Mouse (Mus musculus) embryo, embryonic 11 days (tissue): ENCODE data around the gene Rtkn2.

Experiments used
- DNase-seq: peaks from one replicate; pipeline ENCODE4 v3.0.0-alpha.2; 2015

Gene Rtkn2

DNA sequence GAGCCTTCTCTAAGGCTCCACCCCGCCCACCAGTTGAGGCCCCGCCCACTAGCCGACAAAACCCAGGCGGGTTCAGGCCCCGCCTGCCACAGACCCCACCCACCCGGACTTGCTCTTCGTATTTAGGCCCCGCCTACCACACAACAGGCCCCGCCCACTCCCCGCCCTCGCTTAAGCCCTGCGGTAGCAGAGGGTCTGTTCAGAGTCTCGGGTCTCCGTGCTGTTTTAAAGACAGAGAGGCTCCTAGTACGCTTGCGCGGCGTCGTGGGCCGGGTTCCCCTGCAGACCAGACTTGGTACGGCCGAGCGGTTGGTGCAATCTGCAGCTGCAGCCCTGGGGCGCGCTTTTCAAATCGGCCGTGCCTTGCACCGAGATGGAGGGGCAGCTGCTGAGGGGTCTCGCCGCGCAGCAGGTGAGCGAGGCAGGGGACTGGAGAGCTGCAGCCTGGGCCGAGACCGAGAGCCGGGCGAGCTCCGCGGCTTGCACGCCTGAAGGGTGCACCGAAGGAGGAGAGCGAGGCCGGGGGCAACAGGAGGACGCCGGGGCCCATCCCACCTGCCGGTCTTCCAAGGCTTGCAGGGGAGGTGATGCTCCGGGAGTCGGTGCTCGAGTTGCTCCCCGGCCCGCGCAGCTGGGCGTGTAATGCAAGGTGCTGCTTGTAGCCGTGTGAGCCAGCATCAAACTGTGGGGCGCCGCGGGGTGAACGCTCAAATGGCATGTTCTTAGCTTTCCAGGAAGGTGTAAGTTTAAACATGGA lies at the start of gene Rtkn2:
Rtkn2 (plus strand) TSS at position 170 of the 757 bp plus-strand sequence.
- peak; percentile 96 for DNase-seq

DNA sequence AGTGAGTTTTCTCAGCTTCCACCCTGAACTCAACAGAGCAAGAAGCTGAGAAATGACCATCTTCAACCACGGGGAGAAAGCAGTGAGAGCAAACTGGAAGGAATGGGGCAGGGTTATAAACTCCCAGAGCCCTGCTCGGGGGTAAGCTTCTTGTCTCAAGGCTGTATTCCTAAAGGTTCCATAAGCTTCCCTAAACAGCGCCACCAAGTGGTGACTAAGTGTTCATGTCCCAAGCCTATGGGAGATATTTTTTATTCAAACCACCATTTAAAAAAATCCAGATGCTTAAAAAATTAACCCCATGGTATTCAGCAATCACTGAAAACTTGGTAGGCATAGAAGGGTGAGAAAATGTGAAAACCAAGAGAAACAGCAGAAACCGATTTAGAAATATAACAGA lies 48.0 kb upstream of the Rtkn2 start:
- DNase-seq: no peak

DNA sequence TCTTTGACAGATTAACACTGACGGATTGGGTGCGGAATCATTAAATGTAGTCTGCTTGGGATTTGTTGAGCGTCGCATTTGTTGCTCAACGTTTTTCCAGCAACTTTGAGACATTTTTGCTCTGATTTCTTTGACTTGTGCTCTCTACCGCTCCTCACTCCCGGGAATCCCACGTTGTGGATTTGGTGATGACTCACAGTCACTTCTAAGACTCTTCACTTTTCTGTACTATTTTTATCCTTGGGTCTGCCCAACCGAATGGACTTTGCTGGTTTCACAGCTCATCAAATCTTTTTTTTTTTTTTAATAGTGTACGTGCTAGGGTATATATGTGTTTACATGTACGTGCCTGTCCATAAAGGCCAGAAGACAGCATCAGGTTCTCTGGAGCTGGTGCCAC lies 46.6 kb upstream of the Rtkn2 start:
- no peak for DNase-seq

DNA sequence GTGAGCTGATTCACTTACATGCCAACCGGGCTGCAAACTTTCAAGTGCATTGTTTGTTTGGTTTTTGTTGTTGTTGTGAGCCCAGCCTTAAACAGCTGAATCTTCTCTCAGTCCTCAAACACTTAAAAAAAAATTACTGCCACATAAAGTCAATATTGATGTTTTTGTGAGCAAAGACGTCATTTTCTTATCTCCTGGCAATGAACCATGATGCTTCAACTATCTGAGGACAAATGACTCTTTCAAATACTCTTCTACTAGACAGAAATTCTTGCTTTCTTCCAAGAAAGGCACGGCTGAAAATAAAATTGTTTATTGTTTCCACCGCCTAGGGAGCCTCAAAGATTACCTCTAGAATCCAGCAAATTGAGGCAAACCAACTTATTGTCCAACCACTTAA lies 42.4 kb upstream of the Rtkn2 start:
- DNase-seq: no peak

DNA sequence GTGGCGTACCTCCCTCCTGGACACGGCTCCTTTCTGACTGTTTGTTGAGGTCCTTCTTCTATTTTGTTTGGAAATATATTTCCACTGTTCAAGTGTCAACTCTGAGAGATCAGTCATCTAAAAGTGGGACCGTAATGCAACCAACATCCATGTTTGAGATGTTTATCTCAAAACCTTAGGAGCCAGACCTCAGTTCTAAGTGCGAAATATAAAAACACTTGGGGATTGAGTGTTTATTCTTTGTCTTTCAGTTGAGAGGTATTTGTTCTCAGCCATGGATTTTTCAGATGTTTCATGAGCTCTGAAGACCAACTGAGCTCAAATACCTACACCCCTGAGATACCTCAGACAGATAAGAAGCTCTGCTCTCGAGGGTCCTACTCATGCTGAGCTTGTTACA lies 41.6 kb upstream of the Rtkn2 start:
- no peak for DNase-seq

DNA sequence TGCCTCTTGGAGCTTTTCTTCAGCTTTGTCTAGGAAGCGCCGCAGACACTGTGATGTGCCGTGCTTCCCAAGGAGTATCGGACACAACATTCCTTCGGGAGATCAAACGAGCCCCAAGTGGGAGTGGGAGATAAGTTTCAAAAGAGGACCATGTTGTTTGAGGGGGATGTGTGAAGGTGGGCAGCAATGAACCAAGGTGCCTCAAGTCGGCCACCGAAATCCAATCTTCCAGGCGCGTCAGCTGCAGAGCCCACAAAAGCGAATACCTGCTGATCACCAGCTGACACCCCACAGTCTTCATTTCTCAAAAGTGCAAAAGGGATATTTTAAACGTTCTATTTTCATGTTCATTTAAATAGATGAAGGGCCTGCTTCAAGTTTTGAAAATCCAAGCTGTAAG lies 39.8 kb upstream of the Rtkn2 start:
- DNase-seq: no peak

DNA sequence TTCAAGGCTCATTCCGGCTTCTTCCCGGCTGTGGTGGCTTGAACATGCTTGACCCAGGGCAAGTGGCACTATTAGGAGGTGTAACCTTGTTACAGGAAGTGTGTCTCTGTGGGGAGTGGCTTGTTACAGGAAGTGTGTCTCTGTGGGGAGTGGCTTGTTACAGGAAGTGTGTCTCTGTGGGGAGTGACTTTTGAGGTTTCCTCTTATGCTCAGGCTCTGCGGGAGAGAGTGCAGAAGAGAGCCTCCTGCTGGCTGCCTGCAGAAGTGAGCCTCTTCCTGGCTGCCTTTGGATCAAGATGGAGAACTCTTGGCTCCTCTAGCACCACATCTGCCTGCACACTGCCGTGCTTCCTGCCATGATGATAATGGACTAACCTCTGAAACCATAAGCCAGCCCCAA lies 35.9 kb upstream of the Rtkn2 start:
- no peak for DNase-seq

DNA sequence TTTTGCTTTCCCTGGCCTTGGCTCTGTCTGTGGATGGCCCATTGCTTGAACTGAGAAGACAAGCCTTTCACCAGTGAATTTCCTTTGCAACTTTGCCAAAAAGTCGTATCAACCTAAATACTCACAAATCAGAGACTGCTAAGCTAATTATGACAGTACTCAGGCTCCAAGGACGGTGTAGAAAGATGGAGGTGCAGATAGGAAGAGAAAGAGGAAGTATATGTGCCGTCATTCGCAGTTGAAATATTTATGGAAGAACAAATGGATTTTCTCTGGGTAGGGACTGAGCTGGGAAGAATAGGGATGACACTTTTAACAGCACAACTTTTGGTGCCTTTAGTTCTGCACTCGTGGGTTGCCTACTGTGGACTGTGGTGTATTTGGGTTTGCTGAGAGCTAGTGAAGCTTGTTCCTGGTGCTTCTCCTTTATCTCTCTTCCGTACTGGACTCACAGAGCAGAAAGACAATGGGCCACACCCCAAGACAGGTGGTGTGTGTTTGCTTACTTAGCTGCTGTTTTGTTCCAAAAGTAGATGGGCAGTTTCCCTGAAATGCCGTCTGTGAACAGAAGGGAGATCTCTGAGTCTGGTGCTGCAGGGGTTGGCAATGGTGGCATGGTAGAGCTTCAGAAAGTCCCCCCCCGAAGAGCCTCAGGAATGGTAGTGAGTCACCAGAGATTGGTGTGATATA lies 29.2 kb upstream of the Rtkn2 start:
- no peak for DNase-seq

DNA sequence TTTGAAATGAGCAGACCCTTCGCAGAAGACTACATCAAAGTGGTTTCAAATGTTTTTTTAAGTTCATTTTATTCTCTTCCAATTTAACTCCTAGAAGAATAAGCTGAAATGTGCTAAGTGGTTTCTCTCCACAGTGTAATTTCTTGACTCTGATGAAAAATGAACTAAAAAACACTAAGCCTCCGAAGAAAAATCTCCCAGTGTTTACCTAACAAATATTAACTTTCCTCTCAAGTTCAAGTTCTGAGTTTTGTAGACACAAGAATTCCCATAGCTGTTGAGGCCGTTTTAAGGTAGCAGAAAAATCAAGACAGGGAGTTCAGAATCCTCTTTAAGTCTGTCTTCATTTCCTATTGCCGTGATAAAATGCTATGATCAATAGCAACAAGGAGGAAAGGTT lies 27.7 kb upstream of the Rtkn2 start:
- DNase-seq: no peak

DNA sequence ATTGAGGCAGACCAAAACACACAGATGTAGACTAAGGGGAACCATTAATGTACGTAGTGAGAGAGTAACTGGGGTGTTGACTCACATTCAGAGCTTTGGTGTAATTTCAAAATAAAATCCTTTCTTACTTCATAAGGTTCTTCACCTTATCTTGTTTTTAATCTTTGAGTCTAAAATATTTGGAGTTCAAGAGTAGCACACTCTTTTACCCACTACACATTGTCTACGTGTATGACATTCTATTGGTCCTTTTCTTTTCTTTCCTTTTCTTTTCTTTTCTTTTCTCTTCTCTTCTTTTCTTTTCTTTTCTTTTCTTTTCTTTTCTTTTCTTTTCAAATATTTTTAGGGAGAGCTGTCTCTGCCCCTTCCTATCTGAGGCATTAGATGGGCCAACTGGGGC lies 23.4 kb upstream of the Rtkn2 start:
- no peak for DNase-seq

DNA sequence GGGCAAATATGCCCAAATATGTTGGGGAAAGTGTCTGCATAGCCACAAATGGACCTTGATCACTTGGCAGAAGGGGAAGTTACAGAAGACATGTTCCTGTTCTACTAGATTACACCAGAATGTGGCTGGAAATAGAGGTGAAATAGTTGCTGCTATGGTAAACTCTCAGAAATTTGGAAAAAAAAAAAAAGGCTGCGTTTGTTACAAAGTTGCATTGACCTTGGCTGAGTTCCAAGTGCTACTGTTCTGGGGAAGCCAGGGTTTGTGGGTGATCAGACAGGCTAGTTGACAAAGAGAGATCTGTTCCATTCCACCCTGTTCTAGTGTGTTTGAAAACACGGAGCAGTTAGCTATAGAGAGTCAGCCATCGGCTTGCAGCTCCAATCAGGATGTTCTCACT lies 19.4 kb upstream of the Rtkn2 start:
- no peak for DNase-seq

DNA sequence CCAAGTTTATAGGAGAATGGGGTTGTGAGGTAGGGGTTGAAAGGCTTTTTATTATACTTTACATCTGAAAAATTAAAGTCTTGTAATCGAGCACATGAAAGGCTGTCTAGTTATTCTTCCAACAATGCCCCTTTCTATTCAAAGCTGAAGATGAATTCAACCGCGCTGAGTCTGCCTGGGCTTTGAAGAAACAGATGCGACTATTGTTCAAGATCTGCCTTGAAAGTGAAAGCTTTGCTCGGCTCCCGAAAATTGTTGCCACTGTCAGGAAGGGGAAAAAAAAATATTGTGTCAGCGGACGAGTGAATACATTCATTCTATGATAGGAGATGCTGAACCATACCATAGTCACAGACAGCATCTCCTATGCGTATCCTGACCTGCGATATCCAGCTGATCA lies 16.9 kb upstream of the Rtkn2 start:
- peak; percentile 48 for DNase-seq

DNA sequence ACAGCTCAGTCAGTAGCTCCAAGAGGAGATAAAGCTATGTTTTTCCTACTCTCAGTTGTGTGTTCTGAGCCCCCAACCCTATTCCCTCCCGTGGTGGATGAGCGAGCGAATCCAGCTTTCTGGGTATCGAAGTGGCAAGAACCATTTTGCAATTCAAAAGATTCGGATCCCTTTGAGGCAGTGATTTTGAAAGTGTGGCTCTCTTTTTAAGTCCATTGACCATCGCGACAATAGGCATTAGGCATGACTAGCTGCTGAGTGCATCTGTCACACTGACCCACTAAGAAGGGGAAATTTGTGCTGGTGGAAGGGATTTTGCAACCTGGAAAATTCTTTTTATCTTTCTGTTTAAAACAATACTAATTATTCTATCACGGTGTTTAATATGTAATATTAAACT lies 15.3 kb upstream of the Rtkn2 start:
- DNase-seq: no peak

DNA sequence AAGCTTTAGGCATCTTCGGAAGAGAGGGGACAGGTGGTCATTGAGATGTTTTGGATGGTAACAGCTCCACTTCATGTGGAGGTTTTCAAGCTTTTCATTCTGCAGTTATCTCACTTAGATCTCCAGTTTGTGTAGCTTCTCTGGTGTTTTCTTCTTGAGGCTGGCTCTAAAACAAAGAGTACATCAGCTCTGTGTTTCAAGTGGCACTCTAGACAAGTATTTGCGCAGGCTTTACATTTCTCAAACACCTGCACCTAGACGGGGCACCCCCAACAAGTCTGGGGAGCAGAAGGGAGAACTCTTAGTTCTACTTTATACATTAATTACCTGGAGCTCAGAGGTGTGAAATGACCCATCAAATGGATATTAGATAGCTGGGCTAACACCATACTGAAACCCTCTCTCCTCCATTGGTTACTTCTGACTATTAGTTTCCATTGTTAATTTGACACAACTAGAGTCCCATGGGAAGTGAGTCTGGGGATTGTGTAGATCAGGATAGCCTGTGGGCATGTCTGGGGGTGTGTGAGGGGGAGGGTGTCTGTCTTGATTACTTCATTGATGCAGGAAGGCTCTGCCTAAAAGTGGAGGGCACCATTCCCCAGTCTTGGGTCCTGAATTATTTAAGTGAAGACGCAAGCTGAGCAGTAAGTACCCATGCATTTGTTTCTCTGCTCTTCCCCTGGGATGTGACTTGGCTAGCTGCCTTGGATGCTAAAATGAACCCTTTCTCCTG lies 14.0 kb upstream of the Rtkn2 start:
- no peak for DNase-seq

DNA sequence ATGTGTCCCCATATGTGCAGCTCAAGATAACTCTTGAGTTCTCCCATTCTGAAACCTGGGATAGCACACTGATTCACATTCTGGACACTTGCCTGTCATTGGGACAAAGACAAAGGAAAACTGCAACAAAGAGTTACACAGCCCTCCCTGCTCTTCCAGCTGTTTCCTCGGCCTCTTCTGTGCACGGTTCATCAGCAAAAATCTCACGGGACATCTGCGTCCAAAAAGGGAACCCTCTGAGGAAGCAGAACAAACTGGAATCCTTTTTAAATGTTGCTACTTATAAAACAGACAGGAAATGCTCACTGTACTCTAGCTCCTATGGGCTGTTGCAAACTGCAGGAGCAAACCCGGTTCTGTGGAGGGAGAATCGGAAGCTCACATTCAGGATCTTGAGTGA lies 13.3 kb upstream of the Rtkn2 start:
- no peak for DNase-seq

DNA sequence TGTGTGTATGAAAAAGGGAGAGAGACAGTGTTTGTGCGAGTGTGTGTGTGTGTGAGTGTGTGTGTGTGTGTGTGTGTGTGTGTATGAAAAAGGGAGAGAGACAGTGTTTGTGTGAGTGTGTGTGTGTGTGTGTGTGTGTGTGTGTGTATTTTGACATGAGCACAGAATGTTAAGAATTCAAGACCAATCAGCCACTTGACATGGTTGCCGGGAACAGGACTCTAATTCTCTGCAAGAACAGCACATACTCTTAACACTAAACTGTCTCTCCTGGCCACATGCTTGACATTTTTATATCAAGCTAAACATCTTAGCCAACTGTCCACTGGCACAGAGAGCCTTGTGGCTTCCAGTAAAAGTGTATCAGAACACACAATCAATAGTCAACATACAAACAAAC lies 12.4 kb upstream of the Rtkn2 start:
- no peak for DNase-seq

DNA sequence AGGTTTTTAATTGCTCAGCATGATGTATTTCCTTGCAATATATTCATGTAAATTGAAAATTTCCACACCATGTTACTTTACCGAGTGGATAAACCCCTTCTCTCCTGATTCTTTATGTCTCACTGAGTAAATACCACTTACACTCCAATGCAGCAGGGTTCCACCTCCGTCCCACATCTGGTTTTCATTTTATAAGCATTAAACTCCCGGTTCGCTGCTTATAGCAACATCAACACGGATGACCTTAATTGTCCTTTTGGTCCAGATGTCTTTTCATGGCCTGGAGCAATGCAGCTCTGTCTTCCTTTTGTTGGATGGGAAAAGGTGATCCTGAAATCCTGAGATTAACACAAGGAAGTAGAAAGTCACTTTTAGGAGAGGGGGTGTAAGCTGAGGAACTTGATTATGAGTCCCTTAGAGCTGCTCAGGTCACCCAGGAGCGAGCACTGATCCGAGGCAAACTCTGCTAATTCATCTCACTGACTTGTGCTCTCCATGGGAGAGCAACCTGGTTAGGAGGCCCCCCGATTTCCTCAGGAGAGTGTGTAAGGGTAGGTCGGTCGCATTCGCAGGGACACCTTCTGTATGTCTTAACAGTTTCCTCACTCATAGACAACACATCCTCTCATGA lies 8.1 kb upstream of the Rtkn2 start:
- peak; percentile 75 for DNase-seq

DNA sequence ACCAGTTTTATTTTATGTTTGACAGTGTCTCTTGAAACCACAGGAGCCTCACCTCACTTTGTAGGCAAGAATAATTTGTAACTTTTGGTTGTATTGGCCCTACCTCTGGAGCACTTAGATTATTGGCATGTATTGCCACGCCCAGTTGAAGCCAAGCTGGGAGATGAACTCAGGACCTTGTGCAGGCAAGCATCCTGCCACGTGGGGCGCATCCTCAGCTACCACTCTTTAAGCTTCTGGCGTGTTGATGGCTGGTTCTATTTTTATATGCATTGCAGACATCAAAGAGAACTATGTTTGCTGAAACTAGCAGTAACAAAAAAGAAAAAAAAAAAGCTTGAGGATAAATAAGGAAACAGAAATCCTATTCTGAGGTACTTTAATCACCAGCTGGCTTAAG lies 2.1 kb upstream of the Rtkn2 start:
- no peak for DNase-seq

DNA sequence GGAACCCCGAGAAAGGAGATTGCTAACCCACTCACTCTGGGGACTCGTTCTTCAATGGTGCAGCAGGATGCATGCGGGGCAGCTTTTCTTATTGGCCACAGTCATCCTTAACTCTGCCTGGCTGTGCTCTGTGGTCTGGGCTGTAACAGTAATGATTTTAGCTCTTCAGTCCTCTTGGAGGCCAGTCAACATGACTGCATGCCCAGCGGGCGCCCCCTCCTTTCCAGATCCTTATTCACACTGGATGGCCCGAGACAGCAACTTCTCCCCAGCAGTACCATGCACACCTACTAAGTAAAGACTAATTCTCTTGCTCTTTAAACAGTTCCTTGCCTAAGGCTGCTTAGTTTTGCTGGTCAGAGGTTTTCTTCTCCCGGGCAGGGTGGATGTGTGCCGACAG lies 4.4 kb downstream of the Rtkn2 start:
- DNase-seq: no peak

DNA sequence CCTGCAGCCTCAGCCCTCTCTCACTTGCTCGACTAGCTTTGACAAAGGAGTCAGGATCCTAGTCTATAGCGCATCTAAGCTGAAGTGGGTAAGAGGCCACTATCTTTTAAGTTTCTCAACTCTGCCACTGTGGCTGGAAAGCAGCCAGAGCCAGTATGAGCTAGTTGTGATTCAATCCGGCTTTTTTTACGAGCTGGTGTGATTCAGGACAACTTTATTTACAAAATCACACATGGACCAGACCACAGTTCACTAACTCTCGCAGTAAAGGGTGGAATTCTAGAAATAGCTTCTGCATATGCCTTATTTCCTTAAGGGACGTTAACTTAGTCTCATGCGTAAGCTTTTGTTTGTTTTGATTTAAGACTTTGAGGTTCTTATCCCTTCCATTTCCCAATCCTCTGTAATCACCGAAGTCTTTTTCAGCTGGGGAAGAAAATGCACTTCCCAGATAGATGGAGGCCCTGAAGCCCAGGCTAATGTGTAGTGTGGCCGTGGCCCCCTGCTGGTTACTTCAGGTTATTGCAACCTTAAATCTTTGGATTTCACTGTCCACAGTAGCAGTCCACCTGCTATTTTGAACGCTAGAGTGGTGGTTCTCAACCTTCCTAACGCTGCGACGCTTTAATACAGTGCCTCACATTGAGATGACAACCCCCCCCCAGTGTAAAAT lies 5.0 kb downstream of the Rtkn2 start:
- peak; percentile 74 for DNase-seq

DNA sequence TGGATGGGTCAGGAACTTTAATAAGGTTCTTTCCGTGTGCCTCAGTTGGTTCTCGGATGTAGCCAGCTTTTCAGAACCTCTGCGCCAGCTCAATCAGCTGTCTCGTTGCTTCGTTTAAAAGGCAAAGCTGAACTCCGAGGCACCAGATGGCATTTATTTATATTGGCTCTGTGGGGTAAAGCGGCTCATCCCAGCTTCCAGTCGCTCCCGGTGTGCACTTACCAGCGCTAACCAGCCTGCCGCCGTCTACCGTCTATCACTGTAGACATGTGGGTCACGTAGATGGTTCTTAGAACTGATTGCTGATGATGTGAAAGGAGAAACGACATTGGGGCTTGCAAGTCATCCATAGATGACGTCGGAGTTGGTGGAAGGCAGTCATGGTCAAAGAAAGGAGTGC lies 5.7 kb downstream of the Rtkn2 start:
- DNase-seq: no peak

DNA sequence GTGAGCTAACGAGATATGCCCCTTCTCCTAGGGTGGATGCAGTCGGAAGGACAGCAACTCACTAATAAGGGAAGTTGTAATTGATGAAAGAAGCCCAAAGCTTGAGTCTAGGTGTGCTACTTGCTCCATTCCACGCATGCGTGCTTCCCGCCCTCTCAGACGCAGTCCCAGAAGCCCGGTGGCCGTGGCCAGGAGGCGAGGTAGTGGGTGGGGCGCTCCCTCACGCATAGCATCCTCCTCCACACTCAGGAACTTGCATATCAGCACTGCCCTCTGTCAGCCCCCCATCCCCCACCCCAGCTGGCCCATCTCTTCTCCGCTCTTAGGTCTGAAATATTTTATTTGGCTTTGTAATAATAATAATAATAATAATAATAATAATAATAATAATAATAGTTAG lies 16.0 kb downstream of the Rtkn2 start:
- no peak for DNase-seq

DNA sequence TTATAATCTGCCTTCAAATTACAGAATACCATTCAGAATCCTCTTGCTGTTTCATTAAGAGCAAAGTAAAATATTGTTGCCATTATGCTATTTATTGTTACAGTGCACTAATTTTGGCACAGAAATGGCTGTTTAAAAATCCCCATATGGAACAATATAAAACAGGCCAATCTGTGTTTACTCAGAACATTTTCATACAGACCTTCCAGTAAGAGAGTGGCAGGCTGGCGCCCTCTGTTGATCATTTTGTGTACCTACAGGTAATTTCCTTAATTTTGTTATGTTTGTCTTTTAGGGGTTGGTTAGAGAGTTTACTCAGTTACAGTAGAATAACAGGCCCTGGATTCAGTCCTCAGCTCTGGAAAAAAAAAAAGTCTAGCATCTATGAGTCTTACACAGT lies 16.8 kb downstream of the Rtkn2 start:
- DNase-seq: peak; percentile 59
